Mouse (Mus musculus): ENCODE measurements around the gene Aldh1l1.

DNA sequence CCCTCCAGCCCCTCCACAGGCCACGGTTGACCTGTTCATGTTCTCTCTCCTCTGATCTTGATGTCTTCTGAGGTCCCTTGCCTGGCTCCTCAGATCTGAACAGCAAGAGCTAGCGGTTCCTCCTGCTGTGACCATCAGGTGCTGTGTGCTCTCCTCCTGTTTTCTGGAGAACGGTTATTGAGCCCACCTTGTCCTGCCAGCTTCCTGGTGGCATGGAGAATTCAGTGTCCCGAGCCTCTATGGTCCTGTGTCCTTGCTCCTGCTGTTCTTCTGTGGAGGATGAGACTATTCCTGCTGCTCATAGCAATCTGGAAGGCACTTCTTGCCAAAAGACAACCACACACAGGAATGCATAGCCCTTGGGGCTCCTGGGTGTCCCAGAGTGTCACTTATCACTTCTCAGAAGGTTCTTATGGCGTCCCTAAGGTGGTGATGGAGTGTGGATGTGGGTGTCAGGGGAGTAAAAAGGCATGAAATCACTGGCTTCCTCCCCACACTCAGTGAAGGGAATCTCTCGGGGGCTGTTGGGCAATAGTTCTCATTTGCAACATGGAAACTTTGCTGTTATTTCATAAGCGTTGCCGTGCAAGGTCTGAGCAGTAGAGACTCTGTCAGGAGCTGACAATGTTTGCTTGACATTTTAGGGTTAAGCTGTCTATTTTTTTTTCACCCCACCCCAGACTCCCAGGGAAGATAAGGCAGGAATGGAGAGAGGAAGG is 15.2 kb downstream of the Aldh1l1 start:
- TF ChIP-seq CTCF (IDR thresholded peaks at IDR 0.05 in 2 of 3, conservative IDR thresholded peaks at IDR 0.05 in 1 of 3; ENCODE audit: control insufficient read depth in 1 of 3, insufficient read depth in 1 of 3, low read depth in 2 of 3, low read length in 3 of 3, poor library complexity in 1 of 3, severe bottlenecking in 1 of 3) (no peak), NRF1 (IDR thresholded peaks at IDR 0.05; ENCODE audit: insufficient read depth, low read depth, low read length, poor library complexity, severe bottlenecking) (no peak), POLR2A (IDR thresholded peaks at IDR 0.05; ENCODE audit: control insufficient read depth in 1 of 2, insufficient read depth in 1 of 2, low read depth in 1 of 2, low read length in 2 of 2, poor library complexity in 1 of 2) (no peak), POLR2AphosphoS2 (IDR thresholded peaks at IDR 0.05; ENCODE audit: low read length) (no peak), CHD2 (IDR thresholded peaks at IDR 0.05; ENCODE audit: low read length) (no peak), TAL1 (IDR thresholded peaks at IDR 0.05; ENCODE audit: low read length) (no peak), EP300 (IDR thresholded peaks at IDR 0.05; ENCODE audit: low read depth in 1 of 2, low read length in 2 of 2) (no peak)
